Mouse (Mus musculus): ENCODE data around the gene Hist2h3b.

GRCm38 (mm10) chr3:96264404-96264949, 4.0 kb upstream of the Hist2h3b start:
- TF ChIP-seq CTCF (IDR thresholded peaks at IDR 0.05; ENCODE audit: borderline replicate concordance, control insufficient read depth, extremely low read depth, insufficient read depth, low read length, poor library complexity), result no peak
- no peak for TF ChIP-seq POLR2A (IDR thresholded peaks at IDR 0.05; ENCODE audit: control insufficient read depth, extremely low read depth, insufficient read depth, low read length, poor library complexity)

All from thymus, adult 2 months (tissue).